Mouse (Mus musculus) heart, adult 8-10 months (tissue): ENCODE data around the gene Cntn2. TPM values are rescaled to one million over a fixed set of nuclear protein-coding genes. Genes with fewer than 3 reads are reported as not detected.

Source experiments
- total RNA-seq, 4 experiments: library from RNA; stranded (reverse); gene quantifications; 2 replicates each; pipeline ENCODE4 v1.2.4; 2022

Cntn2 gene
- total RNA-seq, 4 experiments from 2014 or later, result 2.7 to 4.6 (median 3.5) TPM

Other genes starting within 250 kb of the Cntn2 start
- 10 to 100 TPM; 11.8 to 22.9 (median 17.5) TPM for gene Klhdc8a, start 244.6 kb downstream of the Cntn2 start, total RNA-seq
- gene Nuak2, start 227.1 kb downstream of the Cntn2 start, total RNA-seq, result 1 to 10 TPM; 3.8 to 5.2 (median 4.0) TPM
- 10 to 100 TPM; 27.5 to 31.3 (median 28.9) TPM for gene Tmcc2, start 152.0 kb downstream of the Cntn2 start, total RNA-seq
- 10 to 100 TPM; 15.3 to 16.7 (median 16.0) TPM for gene Dstyk, start 125.7 kb downstream of the Cntn2 start, total RNA-seq
- gene Rbbp5, start 65.9 kb downstream of the Cntn2 start, total RNA-seq, result 10 to 100 TPM; 15.8 to 29.0 (median 21.0) TPM
- 1 to 10 TPM; 1.5 to 2.6 (median 1.8) TPM for gene Tmem81, start 37.0 kb downstream of the Cntn2 start, total RNA-seq
- under 1 TPM; 0.24 to 0.88 (median 0.35) TPM for gene Nfasc, start 198.5 kb upstream of the Cntn2 start, total RNA-seq